Mouse (Mus musculus) embryonic facial prominence, embryonic 11.5 days (tissue): ENCODE measurements at regions not wholly inside any gene's neighbourhood (a gene's known extent, or its start where the extent isn't known, plus 50 kb on each side); places are given as distances from the start of the nearest gene placed in this dataset.
A peak's percentile ranks its signal among the peaks of the same experiment; 100 is the strongest.

Experiments used
- ATAC-seq: fragments of 200-750 bp; cut with Nextera tagmentation; replicated peaks from 2 replicates; pipeline ENCODE4 v1.8.0; 2017; ENCODE audit warnings: low read depth; ENCODE audit not compliant: insufficient number of reproducible peaks, low FRiP score, low TSS enrichment
- DNase-seq: peaks from one replicate; pipeline ENCODE4 v3.0.0-alpha.2; 2015; ENCODE audit warnings: low spot score
- H3K27ac ChIP-seq: fragments of 300-500 bp; sonication (generic); replicated peaks from 2 replicates; pipeline ENCODE4 v1.5.1; 2014; ENCODE audit warnings: mild to moderate bottlenecking, low read depth, low read length, control low read depth
- H3K27me3 ChIP-seq: fragments of 300-500 bp; sonication (generic); 2 replicates; pipeline ENCODE4 v1.6.1; 2014; ENCODE audit warnings: mild to moderate bottlenecking, low read length, moderate library complexity, mixed read lengths; ENCODE audit not compliant: control insufficient read depth, insufficient read depth
- H3K36me3 ChIP-seq: fragments of 300-500 bp; sonication (generic); replicated peaks from 2 replicates; pipeline ENCODE4 v1.6.1; 2014; ENCODE audit warnings: low read depth, mild to moderate bottlenecking, low read length, moderate library complexity, mixed read lengths; ENCODE audit not compliant: control insufficient read depth, insufficient read depth
- H3K4me1 ChIP-seq: fragments of 300-500 bp; sonication (generic); 2 replicates; pipeline ENCODE4 v1.6.1; 2014; ENCODE audit warnings: low read length, mixed read lengths; ENCODE audit not compliant: control insufficient read depth, insufficient read depth
- H3K4me2 ChIP-seq: fragments of 300-500 bp; sonication (generic); 2 replicates; pipeline ENCODE4 v1.6.1; 2014; ENCODE audit warnings: low read depth, mild to moderate bottlenecking, control low read depth, low read length, moderate library complexity
- H3K4me3 ChIP-seq: fragments of 300-500 bp; sonication (generic); 2 replicates; pipeline ENCODE4 v1.5.1; 2014; ENCODE audit warnings: low read depth, low read length, control low read depth
- H3K9ac ChIP-seq: fragments of 300-500 bp; sonication (generic); replicated peaks from 2 replicates; pipeline ENCODE4 v1.6.1; 2014; ENCODE audit warnings: mild to moderate bottlenecking, control low read depth, low read length
- H3K9me3 ChIP-seq: fragments of 300-500 bp; sonication (generic); replicated peaks from 2 replicates; pipeline ENCODE4 v1.6.1; 2016; ENCODE audit warnings: mild to moderate bottlenecking, low read length, inconsistent platforms, mixed read lengths; ENCODE audit not compliant: control insufficient read depth
- WGBS: fragments of 180-500 bp; shearing (Covaris S2); extraction: QIAGEN DNeasy Blood & Tissue Kit; methylation state at CpG from one replicate; pipeline ENCODE4 v1.1.7; 2014; 5-methylcytosine and 5-hydroxymethylcytosine counted together

DNA sequence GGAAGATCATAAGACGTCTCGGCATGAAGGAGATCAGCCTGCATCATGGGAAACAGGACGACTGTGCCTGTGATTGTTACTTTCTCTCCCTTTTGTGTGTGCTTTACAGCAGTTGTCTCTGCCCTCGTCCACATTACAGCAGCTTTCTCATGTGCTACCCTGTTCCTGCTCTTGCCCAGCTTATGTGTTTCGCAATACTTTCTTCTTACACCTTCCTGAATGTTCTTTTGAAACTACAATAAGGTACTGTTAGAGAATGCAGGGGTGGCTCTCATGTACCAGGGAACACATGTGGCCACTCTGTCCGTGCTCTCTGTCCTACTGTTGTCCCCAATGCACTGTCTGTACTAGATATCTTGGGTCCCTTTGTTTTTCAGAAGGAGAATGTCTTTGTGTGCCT, 414.0 kb upstream of the Alcam start:
- Histone ChIP-seq H3K9ac (no peak overlapping the region), H3K4me2 (no peak overlapping the region), H3K36me3 (no peaks in the 10 kb centered on the region), H3K27me3 (no peaks in the 10 kb centered on the region), H3K9me3 (no peaks in the 10 kb centered on the region), H3K27ac (no peak overlapping the region), H3K4me1 (no peaks in the 10 kb centered on the region), H3K4me3 (no peak overlapping the region)
- DNase-seq (no peak), ATAC-seq (no peak)
- 74% methylated on average over 6 of the region's 6 CpGs for WGBS

DNA sequence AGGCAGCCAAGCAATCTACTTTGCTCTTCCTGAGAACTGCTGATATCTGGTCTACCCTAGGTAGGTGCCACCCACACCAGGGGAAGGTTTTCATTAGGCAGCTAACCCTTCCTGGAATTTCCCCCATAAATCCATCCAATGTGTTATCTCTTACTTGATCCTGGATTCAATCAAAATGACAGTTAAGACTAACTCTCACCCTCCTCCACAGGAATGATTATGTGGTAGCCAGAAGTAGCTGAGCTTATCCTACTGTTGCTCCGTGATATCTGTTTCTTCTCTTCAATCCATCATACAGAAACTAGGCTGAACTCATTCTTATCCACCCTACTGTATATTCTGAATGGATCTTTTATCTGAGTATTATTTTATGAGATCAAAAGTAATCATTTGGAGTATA, 409.7 kb upstream of the Alcam start:
- Histone ChIP-seq H3K36me3 (no peaks in the 10 kb centered on the region), H3K27ac (no peak overlapping the region), H3K27me3 (no peaks in the 10 kb centered on the region), H3K4me3 (no peak overlapping the region), H3K9ac (no peak overlapping the region), H3K4me2 (no peak overlapping the region), H3K9me3 (no peaks in the 10 kb centered on the region), H3K4me1 (no peaks in the 10 kb centered on the region)
- ATAC-seq (no peak), DNase-seq (no peak)
- 89% methylated on average over 1 of the region's 1 CpGs for WGBS

DNA sequence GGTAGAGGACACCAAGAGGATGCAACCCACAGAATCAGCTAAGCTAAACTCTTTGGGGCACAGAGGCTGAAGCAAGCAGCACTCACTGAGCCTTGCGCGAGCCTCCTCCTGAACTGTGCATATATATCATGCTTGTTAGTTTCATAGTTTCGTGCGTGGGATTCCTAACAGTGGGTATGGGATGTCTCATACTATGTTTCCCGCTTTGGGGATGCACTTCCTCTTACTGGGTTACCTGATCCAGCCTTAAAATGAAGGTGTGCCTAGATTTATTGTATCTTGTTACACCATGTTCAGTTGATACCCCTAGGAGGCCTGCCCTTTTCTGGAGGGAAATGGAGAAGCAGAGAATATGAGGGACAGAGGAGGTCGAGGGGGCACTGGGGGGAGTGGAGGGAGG, 407.4 kb upstream of the Alcam start:
- no peak overlapping the region for H3K4me2 ChIP-seq
- no peak overlapping the region for H3K4me3 ChIP-seq
- no peak for DNase-seq
- H3K27me3 ChIP-seq, result no peaks in the 10 kb centered on the region
- H3K9ac ChIP-seq, result no peak overlapping the region
- no peak overlapping the region for H3K27ac ChIP-seq
- no peaks in the 10 kb centered on the region for H3K4me1 ChIP-seq
- WGBS, result 84% methylated on average over 6 of the region's 6 CpGs
- no peaks in the 10 kb centered on the region for H3K36me3 ChIP-seq
- H3K9me3 ChIP-seq, result no peaks in the 10 kb centered on the region
- ATAC-seq, result no peak

DNA sequence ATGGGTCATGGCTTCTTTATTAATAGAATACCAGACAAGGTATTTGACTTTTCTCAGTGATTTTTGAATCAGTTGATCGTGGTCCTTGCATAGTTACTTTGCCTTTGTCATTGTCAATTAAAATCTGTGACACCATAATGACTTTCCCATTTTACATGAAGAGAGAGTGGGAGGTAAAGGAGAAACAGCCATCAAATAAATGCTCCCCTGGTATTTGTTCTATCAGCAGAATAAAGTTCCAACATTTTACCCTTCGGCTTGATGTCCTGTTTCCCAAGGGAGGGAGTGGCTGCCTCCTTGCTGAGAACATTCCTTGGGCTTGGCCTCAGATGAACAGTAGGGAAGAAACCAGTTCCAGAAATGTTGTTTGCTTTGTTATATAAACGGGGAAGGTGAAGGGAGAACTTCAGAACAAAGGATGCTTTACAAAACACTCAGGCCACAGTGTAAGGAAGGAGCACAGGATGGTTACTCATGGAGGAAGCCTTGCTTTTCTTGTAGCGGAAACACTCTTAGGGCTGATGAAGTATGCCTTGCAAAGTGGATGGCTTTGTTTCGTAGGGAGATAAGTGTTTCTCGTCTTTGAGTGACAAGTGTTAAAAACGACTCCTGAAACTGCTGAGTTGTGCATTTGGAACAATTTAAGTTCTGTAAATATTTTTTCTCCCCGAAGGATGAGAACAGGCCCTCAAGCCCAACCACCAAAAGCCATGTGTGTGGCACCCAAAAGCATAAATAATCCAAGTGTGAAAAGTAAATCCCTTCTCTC, 404.8 kb upstream of the Alcam start:
- no peaks in the 10 kb centered on the region for H3K4me1 ChIP-seq
- 42% methylated on average over 8 of the region's 8 CpGs for WGBS
- peak; percentile 3 for DNase-seq
- no peaks in the 10 kb centered on the region for H3K36me3 ChIP-seq
- ATAC-seq, result no peak
- H3K27me3 ChIP-seq, result no peaks in the 10 kb centered on the region
- no peak overlapping the region for H3K27ac ChIP-seq
- H3K9me3 ChIP-seq, result no peaks in the 10 kb centered on the region
- H3K4me3 ChIP-seq, result no peak overlapping the region
- no peak overlapping the region for H3K4me2 ChIP-seq
- no peak overlapping the region for H3K9ac ChIP-seq

DNA sequence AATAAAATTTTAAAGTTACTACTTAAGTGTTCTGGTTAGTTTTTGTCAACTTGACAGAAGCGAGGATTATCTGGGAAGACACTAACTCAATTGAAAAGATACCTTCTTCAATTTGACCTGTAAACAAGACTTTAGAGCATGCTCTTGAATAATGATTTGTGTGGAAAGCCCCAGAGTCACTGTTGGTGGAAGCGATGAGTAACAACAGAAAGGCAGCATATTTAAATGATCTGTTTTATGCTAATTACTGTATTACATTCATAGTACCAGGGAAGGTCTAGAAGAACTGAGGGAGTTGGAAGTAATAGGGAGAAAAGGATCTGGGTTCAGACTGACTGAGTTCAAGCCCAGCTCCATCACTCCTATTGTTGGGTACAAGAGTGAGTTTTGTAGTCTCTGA, 397.3 kb upstream of the Alcam start:
- H3K36me3 ChIP-seq, result no peaks in the 10 kb centered on the region
- no peaks in the 10 kb centered on the region for H3K9me3 ChIP-seq
- H3K27me3 ChIP-seq, result no peaks in the 10 kb centered on the region
- 91% methylated on average over 2 of the region's 2 CpGs for WGBS
- ATAC-seq, result no peak
- no peaks in the 10 kb centered on the region for H3K4me1 ChIP-seq
- H3K9ac ChIP-seq, result no peak overlapping the region
- H3K4me3 ChIP-seq, result no peak overlapping the region
- DNase-seq, result no peak
- H3K4me2 ChIP-seq, result no peak overlapping the region
- no peak overlapping the region for H3K27ac ChIP-seq

DNA sequence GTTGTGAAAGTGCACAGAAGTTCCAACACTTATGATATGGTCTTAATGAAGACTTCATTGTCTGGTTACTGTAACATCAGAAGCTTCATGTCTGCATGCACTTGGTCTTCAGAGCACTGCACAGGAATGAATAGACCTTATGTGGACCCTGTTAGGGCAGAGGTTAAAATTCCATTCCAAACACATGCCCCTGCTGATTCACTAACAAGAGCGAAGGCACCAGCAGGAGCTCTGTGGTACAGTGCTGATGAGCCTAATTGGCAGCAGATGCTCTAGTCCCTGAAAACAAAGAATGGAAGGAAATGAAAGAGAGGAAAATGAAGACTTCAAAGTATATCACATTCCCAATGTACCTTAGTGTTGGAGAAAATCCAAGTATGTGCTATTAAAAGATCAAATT, 365.1 kb upstream of the Alcam start:
- 46% methylated on average over 1 of the region's 1 CpGs for WGBS
- H3K27ac ChIP-seq, result no peak overlapping the region
- no peaks in the 10 kb centered on the region for H3K27me3 ChIP-seq
- no peaks in the 10 kb centered on the region for H3K4me1 ChIP-seq
- H3K9me3 ChIP-seq, result no peaks in the 10 kb centered on the region
- no peak overlapping the region for H3K4me3 ChIP-seq
- DNase-seq, result peak; percentile 51
- no peak; the same call in 1 of the 2 replicates for ATAC-seq
- no peak overlapping the region for H3K4me2 ChIP-seq
- no peak overlapping the region for H3K9ac ChIP-seq
- H3K36me3 ChIP-seq, result no peaks in the 10 kb centered on the region

DNA sequence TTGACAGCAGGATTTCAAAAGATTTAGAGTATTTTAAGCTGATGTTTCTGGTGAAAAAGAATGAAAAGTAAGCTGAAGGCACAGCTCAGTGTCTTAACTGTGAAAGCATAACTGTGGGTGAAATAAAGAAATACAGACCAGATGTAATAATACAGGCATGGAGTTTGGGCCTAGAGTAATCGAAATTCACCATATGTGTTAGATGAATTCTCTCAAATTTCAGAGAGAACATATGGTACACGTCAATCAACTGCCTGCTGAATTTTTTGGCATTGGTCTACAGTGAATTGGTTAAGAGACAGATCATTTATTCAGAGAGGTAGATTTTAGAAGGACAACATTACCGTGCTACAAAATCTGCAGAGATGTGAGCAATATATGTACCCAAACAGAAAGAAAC, 357.3 kb upstream of the Alcam start:
- no peaks in the 10 kb centered on the region for H3K27me3 ChIP-seq
- no peaks in the 10 kb centered on the region for H3K36me3 ChIP-seq
- DNase-seq, result peak; percentile 42
- 45% methylated on average over 3 of the region's 3 CpGs for WGBS
- no peak overlapping the region for H3K4me2 ChIP-seq
- no peaks in the 10 kb centered on the region for H3K9me3 ChIP-seq
- no peak for ATAC-seq
- no peak overlapping the region for H3K4me3 ChIP-seq
- no peak overlapping the region for H3K9ac ChIP-seq
- H3K27ac ChIP-seq, result no peak overlapping the region
- H3K4me1 ChIP-seq, result no peaks in the 10 kb centered on the region

DNA sequence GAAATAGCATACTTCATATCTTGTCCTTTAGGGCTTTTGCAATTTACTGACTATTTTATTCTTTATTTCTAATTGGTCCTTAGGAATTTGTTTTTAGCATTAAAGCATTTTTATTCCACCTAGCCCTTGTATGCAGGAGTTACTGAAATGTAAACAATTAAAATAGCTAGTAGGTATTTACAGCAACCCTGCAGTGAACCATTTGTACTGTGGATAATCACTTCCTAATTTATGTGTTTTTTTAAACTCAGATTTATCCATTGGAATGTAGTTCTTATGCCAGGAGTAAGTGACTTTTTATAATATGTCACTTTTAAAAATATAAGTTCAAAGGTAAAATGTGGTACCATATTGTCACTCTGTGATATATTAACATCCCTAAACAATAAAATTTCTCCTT, 350.5 kb upstream of the Alcam start:
- no peaks in the 10 kb centered on the region for H3K9me3 ChIP-seq
- H3K27ac ChIP-seq, result no peak overlapping the region
- ATAC-seq (no peak), DNase-seq (no peak)
- H3K4me2 ChIP-seq, result no peak overlapping the region
- H3K36me3 ChIP-seq, result no peaks in the 10 kb centered on the region
- H3K9ac ChIP-seq, result no peak overlapping the region
- H3K4me1 ChIP-seq, result no peaks in the 10 kb centered on the region
- no peaks in the 10 kb centered on the region for H3K27me3 ChIP-seq
- no peak overlapping the region for H3K4me3 ChIP-seq
